In genomic region chr4:107130534-107130933, GRCm38 (mm10) we compare ENCODE assay signal across 13 mouse cellular contexts. TPM values are rescaled to one million over a fixed set of nuclear protein-coding genes. Genes with fewer than 3 reads are reported as not detected.
DNase-seq lines count a peak whose midpoint lies in the region; ATAC-seq lines count a peak whose summit lies in the region.
"Had no signal": no experiment of that assay in that cellular context is flagged by ENCODE, and none has a peak within 500 bp of the region (broad histone marks: within the 10 kb centered on the region; RNA-seq: fewer than 3 reads in every experiment).

No protein-coding gene starts in this region.

- no peak for ATAC-seq in midbrain, embryonic 14.5 days (ENCODE audit: low FRiP score, low TSS enrichment)
- no peak for ATAC-seq in midbrain, embryonic 15.5 days (replicated peaks)
- ATAC-seq: forebrain, embryonic 15.5 days had no signal

- no peak overlapping the region; the same call in 1 of the 2 replicates for H3K27ac ChIP-seq in heart, embryonic 10.5 days
- H3K27ac ChIP-seq in midbrain, embryonic 14.5 days (replicated peaks; ENCODE audit: low read depth, low read length): no peak overlapping the region
- H3K27ac ChIP-seq in midbrain, embryonic 15.5 days: no peak overlapping the region
- H3K27ac ChIP-seq: forebrain, embryonic 15.5 days; lung, embryonic 15.5 days had no signal

- H3K4me1 ChIP-seq in heart, embryonic 10.5 days: peaks cover 44% of the 10 kb centered on the region
- H3K4me1 ChIP-seq in midbrain, embryonic 14.5 days (ENCODE audit: control insufficient read depth, insufficient read depth, low read length): peaks cover 43% of the 10 kb centered on the region
- H3K4me1 ChIP-seq in midbrain, embryonic 15.5 days: peaks cover 32% of the 10 kb centered on the region

- H3K9ac ChIP-seq in midbrain, embryonic 14.5 days (replicated peaks; ENCODE audit: low read length): no peak overlapping the region
- no peak overlapping the region for H3K9ac ChIP-seq in midbrain, embryonic 15.5 days
- H3K9ac ChIP-seq: forebrain, embryonic 15.5 days; lung, embryonic 15.5 days had no signal

- 18% methylated on average over 9 of the region's 9 CpGs for WGBS in heart, embryonic 10.5 days
- 13% methylated on average over 9 of the region's 9 CpGs for WGBS in midbrain, embryonic 14.5 days
- 19% methylated on average over 9 of the region's 9 CpGs for WGBS in midbrain, embryonic 15.5 days

- no peaks in the 10 kb centered on the region for H3K36me3 ChIP-seq in heart, embryonic 10.5 days
- no peaks in the 10 kb centered on the region for H3K36me3 ChIP-seq in midbrain, embryonic 14.5 days (ENCODE audit: control insufficient read depth, insufficient read depth, low read length)
- H3K36me3 ChIP-seq in midbrain, embryonic 15.5 days (replicated peaks): no peaks in the 10 kb centered on the region
- H3K36me3 ChIP-seq: forebrain, embryonic 15.5 days; lung, embryonic 15.5 days had no signal

- H3K4me2 ChIP-seq in midbrain, embryonic 14.5 days (ENCODE audit: low read length): no peak overlapping the region
- no peak overlapping the region for H3K4me2 ChIP-seq in midbrain, embryonic 15.5 days
- H3K4me2 ChIP-seq: forebrain, embryonic 15.5 days; lung, embryonic 15.5 days had no signal

- peak; percentile 8 for DNase-seq in heart, adult 8-10 months (ENCODE audit: low spot score)
- no peak for DNase-seq in heart, embryonic 10.5 days (ENCODE audit: low spot score)
- peak; percentile 65 for DNase-seq in midbrain, embryonic 14.5 days
- DNase-seq in kidney, postnatal 4 days: peak; percentile 67 to 79
- DNase-seq in thymus, postnatal 36 days: peak; percentile 40 to 58
- no peak for DNase-seq in spleen, postnatal 4 days (ENCODE audit: low spot score in 2 of 2)
- no peak for DNase-seq in lung, postnatal 25 days (ENCODE audit: low spot score)
- DNase-seq: cerebellum, adult 9-10 months; layer of hippocampus, adult 9-11 months had no signal

- peaks cover 17% of the 10 kb centered on the region for H3K27me3 ChIP-seq in heart, embryonic 10.5 days (ENCODE audit: insufficient read depth, poor library complexity, severe bottlenecking)
- H3K27me3 ChIP-seq in midbrain, embryonic 14.5 days (ENCODE audit: control insufficient read depth, insufficient read depth, low read length): no peaks in the 10 kb centered on the region
- H3K27me3 ChIP-seq in midbrain, embryonic 15.5 days (replicated peaks): no peaks in the 10 kb centered on the region
- H3K27me3 ChIP-seq: forebrain, embryonic 15.5 days; lung, embryonic 15.5 days had no signal

- H3K4me3 ChIP-seq in heart, embryonic 10.5 days: no peak overlapping the region
- no peak overlapping the region for H3K4me3 ChIP-seq in midbrain, embryonic 14.5 days (replicated peaks; ENCODE audit: low read depth, low read length)
- no peak overlapping the region for H3K4me3 ChIP-seq in midbrain, embryonic 15.5 days
- H3K4me3 ChIP-seq: forebrain, embryonic 15.5 days; lung, embryonic 15.5 days had no signal

- no peaks in the 10 kb centered on the region for H3K9me3 ChIP-seq in heart, embryonic 10.5 days
- H3K9me3 ChIP-seq in midbrain, embryonic 14.5 days (ENCODE audit: control insufficient read depth, low read length): no peaks in the 10 kb centered on the region
- no peaks in the 10 kb centered on the region for H3K9me3 ChIP-seq in midbrain, embryonic 15.5 days
- H3K9me3 ChIP-seq: forebrain, embryonic 15.5 days; lung, embryonic 15.5 days had no signal

RNA-seq across cellular contexts. Expression of gene Cdcp2, which starts 33.8 kb away (rescaled TPM):
- not detected for total RNA-seq in heart, adult 8-10 months (2022)
- not detected in 2 replicates for polyA plus RNA-seq in heart, embryonic 10.5 days (2016; fragmentation: Nextera tagmentation; extraction: Ambion mirVana)
- 0.08 TPM in 1 of 2 replicates, not detected in the other for polyA plus RNA-seq in midbrain, embryonic 14.5 days (2014; fragmentation: Nextera tagmentation; extraction: Ambion mirVana)
- polyA plus RNA-seq in midbrain, embryonic 15.5 days (2015; fragmentation: Nextera tagmentation; extraction: Ambion mirVana): not detected in 2 replicates
- polyA plus RNA-seq: forebrain, embryonic 15.5 days; lung, embryonic 15.5 days; spleen, adult 2 months had no signal

RNA-seq across cellular contexts. Expression of gene Tmem59, which starts 47.7 kb away (rescaled TPM):
- 100 to 1,000 TPM; 121 to 126 (median 122) TPM for total RNA-seq in heart, adult 8-10 months (2022)
- polyA plus RNA-seq in heart, embryonic 10.5 days (2016; fragmentation: Nextera tagmentation; extraction: Ambion mirVana): 292 and 299 TPM in 2 replicates
- 334 and 361 TPM in 2 replicates for polyA plus RNA-seq in midbrain, embryonic 14.5 days (2014; fragmentation: Nextera tagmentation; extraction: Ambion mirVana)
- polyA plus RNA-seq in midbrain, embryonic 15.5 days (2015; fragmentation: Nextera tagmentation; extraction: Ambion mirVana): 346 TPM in 2 replicates

RNA-seq across cellular contexts. Expression of gene Tceanc2, which starts 48.4 kb away (rescaled TPM):
- 10 to 100 TPM; 10.7 to 15.1 (median 12.2) TPM for total RNA-seq in heart, adult 8-10 months (2022)
- 17.8 and 21.3 TPM in 2 replicates for polyA plus RNA-seq in heart, embryonic 10.5 days (2016; fragmentation: Nextera tagmentation; extraction: Ambion mirVana)
- 15.0 and 18.7 TPM in 2 replicates for polyA plus RNA-seq in midbrain, embryonic 14.5 days (2014; fragmentation: Nextera tagmentation; extraction: Ambion mirVana)
- polyA plus RNA-seq in midbrain, embryonic 15.5 days (2015; fragmentation: Nextera tagmentation; extraction: Ambion mirVana): 17.2 and 24.3 TPM in 2 replicates

Comparison
In these comparisons a context has a peak if more than half of its experiments do, and no peak if none do; other contexts are left out.
1. DNase-seq: peak in heart, adult 8-10 months (single experiment), midbrain, embryonic 14.5 days (single experiment), kidney, postnatal 4 days (2 of 2) and thymus, postnatal 36 days (2 of 2); none in heart, embryonic 10.5 days (single experiment), spleen, postnatal 4 days (0 of 2) and lung, postnatal 25 days (single experiment).